Mouse (Mus musculus) liver, embryonic 13.5 days (tissue): ENCODE data around the gene Bdkrb2. TPM values are rescaled to one million over a fixed set of nuclear protein-coding genes. Genes with fewer than 3 reads are reported as not detected.

Source experiments
- ATAC-seq: fragments of 200-750 bp; cut with Nextera tagmentation; 2 replicates; pipeline ENCODE4 v1.8.0; 2017; ENCODE audit warnings: low read depth, mild to moderate bottlenecking, moderate number of reproducible peaks, moderate library complexity
- DNase-seq: peaks from one replicate; pipeline ENCODE4 v3.0.0; 2022
- H3K27ac ChIP-seq: fragments of 300-500 bp; sonication (generic); 2 replicates; pipeline ENCODE4 v1.5.1; 2015; ENCODE audit warnings: moderate library complexity, mild to moderate bottlenecking, inconsistent platforms
- H3K27me3 ChIP-seq: fragments of 300-500 bp; sonication (generic); 2 replicates; pipeline ENCODE4 v1.6.1; 2015; ENCODE audit warnings: mild to moderate bottlenecking, inconsistent platforms
- H3K36me3 ChIP-seq: fragments of 300-500 bp; sonication (generic); 2 replicates; pipeline ENCODE4 v1.6.1; 2015; ENCODE audit warnings: mild to moderate bottlenecking, inconsistent platforms
- H3K4me1 ChIP-seq: fragments of 300-500 bp; sonication (generic); replicated peaks from 2 replicates; pipeline ENCODE4 v1.6.1; 2015; ENCODE audit warnings: inconsistent platforms
- H3K4me2 ChIP-seq: fragments of 300-500 bp; sonication (generic); 2 replicates; pipeline ENCODE4 v1.6.1; 2015; ENCODE audit warnings: inconsistent platforms, mild to moderate bottlenecking, moderate library complexity
- H3K4me3 ChIP-seq: fragments of 300-500 bp; sonication (generic); replicated peaks from 2 replicates; pipeline ENCODE4 v1.5.1; 2015; ENCODE audit warnings: mild to moderate bottlenecking, inconsistent platforms
- H3K9ac ChIP-seq: fragments of 300-500 bp; sonication (generic); 2 replicates; pipeline ENCODE4 v1.6.1; 2015; ENCODE audit warnings: mild to moderate bottlenecking, inconsistent platforms
- H3K9me3 ChIP-seq: fragments of 300-500 bp; sonication (generic); replicated peaks from 2 replicates; pipeline ENCODE4 v1.6.1; 2016; ENCODE audit warnings: inconsistent platforms
- WGBS: fragments of 180-500 bp; shearing (Covaris S2); methylation state at CpG from one replicate; pipeline ENCODE4 v1.1.7; 2015; ENCODE audit not compliant: insufficient replicate concordance; 5-methylcytosine and 5-hydroxymethylcytosine counted together
- polyA plus RNA-seq: library from polyadenylated mRNA; unstranded; fragments of >200 nt; fragmentation: Nextera tagmentation; extraction: Ambion mirVana; gene quantifications from 2 replicates; pipeline ENCODE4 v1.2.1, GENCODE M21; 2015

Gene Bdkrb2
- polyA plus RNA-seq, 1 experiment from 2014 or later: not detected

DNA sequence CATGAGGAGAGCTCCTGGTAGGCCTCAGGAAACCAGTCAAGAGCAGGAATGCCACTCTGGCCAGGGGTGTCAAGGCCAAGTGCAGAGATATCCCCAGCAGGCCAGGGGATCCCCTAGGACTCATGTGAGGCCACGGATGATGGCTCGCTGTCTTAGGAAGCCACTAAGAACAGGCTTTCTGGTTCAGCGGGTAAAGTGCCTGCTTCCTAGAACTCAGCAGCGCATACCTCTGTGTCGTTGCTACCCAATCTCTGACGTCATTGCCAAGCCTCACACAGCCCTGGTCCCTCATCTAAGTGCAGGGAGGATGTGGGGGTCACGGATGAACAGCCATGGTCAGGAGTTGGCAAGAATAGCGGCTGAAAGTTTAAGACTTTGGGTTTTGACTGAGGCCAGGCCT is 34.1 kb downstream of the Bdkrb2 start:
- Histone ChIP-seq H3K4me1 (no peaks in the 10 kb centered on the region), H3K36me3 (no peaks in the 10 kb centered on the region), H3K4me2 (no peak overlapping the region), H3K4me3 (no peak overlapping the region), H3K27me3 (no peaks in the 10 kb centered on the region), H3K9ac (no peak overlapping the region), H3K27ac (no peak overlapping the region), H3K9me3 (no peaks in the 10 kb centered on the region)
- WGBS: 71% methylated on average over 8 of the region's 8 CpGs
- DNase-seq (no peak), ATAC-seq (no peak)

DNA sequence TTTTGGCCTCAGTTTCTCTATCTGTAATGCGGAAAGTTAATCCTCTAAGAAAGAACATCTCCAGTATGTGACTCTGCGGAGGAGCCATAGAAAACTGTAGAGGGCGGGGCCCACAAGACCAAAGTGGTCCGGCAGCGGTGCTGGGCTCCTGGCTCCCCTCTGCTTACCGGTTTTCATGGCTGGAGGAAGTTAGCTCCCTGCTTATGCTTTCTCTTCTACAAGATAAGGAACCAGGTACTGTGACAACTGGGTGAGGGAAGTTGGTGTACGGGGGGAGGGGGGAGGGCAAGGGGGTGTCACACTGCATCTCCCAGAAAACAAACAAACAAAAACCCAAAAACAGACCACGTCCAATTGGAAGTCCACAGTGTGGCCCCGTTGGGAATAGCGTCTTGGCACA is 35.5 kb downstream of the Bdkrb2 start:
- Histone ChIP-seq H3K4me2 (no peak overlapping the region), H3K4me3 (no peak overlapping the region), H3K9ac (no peak overlapping the region), H3K9me3 (no peaks in the 10 kb centered on the region), H3K27ac (no peak overlapping the region), H3K4me1 (no peaks in the 10 kb centered on the region), H3K27me3 (no peaks in the 10 kb centered on the region), H3K36me3 (no peaks in the 10 kb centered on the region)
- DNase-seq: no peak
- 46% methylated on average over 10 of the region's 10 CpGs for WGBS
- no peak for ATAC-seq

DNA sequence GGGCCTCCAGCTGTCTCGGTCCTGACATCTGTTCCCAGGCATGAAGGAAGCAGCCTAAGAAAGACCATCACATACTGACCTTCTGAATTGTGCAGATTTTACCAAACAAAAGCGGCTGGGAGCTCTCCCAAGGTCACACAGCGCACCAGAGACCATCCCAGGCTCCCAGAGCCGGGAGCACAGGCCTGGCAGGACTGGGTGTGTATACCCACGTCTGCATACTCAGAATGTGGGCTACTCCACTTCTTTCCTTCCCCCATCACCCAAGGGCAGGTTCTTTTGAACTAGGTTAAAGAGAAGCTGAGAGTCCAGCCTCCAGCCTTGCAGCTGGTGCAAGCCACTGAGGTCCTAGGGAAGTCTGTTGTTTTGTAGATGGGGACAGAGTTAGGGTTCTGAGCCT is 36.1 kb downstream of the Bdkrb2 start:
- 49% methylated on average over 5 of the region's 5 CpGs for WGBS
- Histone ChIP-seq H3K4me3 (no peak overlapping the region), H3K4me2 (no peak overlapping the region), H3K27ac (no peak overlapping the region), H3K27me3 (no peaks in the 10 kb centered on the region), H3K9me3 (no peaks in the 10 kb centered on the region), H3K9ac (no peak overlapping the region), H3K36me3 (no peaks in the 10 kb centered on the region), H3K4me1 (no peaks in the 10 kb centered on the region)
- no peak for DNase-seq
- ATAC-seq: no peak

DNA sequence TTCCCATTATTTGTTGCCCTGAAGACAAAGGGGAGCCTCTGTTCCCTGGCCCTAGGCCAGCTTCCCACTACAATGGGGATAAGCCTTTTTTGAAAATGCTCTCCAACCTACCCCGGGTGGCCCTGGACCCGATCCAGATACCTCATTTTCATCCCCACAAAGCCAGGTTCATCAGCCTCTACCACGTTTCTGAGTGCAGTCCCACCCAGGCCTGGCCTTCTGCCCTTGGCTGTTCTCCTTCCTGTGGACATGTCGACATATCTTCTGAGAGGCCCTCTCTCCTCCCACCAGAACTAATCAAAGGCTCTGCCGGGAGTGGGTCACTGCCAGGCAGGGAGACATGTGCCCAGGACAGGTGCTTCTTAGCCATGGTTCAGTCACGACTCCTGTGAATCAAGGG is 38.6 kb downstream of the Bdkrb2 start:
- Histone ChIP-seq H3K27ac (no peak overlapping the region), H3K27me3 (no peaks in the 10 kb centered on the region), H3K4me3 (no peak overlapping the region), H3K9me3 (no peaks in the 10 kb centered on the region), H3K36me3 (no peaks in the 10 kb centered on the region), H3K9ac (no peak overlapping the region), H3K4me2 (no peak overlapping the region), H3K4me1 (no peaks in the 10 kb centered on the region)
- no peak for ATAC-seq
- WGBS: 48% methylated on average over 6 of the region's 6 CpGs
- no peak for DNase-seq

DNA sequence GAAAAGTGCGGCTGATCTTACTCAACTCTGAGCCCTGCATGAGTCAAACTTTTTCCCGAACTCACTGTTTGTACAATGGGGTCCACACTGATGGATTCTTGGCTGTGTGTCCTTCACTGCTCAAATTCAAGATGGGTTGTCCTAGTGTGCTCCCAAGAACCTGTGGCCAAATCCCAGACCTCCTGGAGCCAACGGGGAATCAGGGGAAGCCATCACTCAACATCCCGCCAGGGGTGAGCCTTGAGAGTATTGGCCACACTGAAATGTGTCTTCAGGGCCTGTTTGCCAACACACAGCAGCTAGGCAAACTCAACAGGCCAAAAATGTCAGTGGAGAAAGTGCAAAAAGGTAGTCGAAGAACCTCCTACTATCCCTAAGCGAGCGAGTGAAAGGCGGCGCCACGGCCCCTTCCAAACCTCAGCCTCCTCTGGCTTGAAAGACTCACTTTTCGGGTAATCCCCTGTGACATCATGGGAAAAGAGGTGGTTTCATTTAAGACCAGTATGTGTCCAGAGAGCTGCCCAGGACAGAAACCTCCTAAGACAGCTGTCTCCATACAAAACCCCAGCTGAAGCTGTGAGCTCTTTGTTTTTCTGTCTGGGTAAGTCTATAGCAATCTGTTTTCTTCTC is 39.7 kb downstream of the Bdkrb2 start, which contains the start of gene Bdkrb1:
TSS of gene Bdkrb1 (plus strand) at position 505 of the 630 bp plus-strand sequence.
- Histone ChIP-seq H3K4me2 (no peak within 1 kb of the TSS), H3K36me3 (no peaks in the 10 kb centered on the region), H3K9me3 (no peaks in the 10 kb centered on the region), H3K9ac (no peak within 1 kb of the TSS), H3K4me3 (no peak within 1 kb of the TSS), H3K27me3 (no peaks in the 10 kb centered on the region), H3K4me1 (no peaks in the 10 kb centered on the region), H3K27ac (no peak within 1 kb of the TSS)
- ATAC-seq: no peak
- no peak for DNase-seq
- 80% methylated on average over 11 of the region's 11 CpGs for WGBS

DNA sequence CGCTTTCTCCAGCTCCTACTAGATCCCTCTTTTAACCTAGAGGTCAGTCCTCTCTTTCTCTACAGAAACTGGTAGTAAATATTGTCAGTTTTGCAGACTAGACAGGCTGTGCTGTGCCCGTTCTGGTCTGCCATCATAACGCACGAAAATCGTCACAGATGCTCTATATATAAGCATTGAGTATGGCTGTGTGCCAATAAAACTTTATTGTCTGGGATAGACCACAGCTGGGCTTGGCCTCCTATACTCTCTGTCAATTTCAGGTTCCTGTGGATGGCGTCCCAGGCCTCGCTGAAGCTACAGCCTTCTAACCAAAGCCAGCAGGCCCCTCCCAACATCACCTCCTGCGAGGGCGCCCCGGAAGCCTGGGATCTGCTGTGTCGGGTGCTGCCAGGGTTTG is 40.9 kb downstream of the Bdkrb2 start:
- Histone ChIP-seq H3K9ac (no peak overlapping the region), H3K4me1 (no peaks in the 10 kb centered on the region), H3K36me3 (no peaks in the 10 kb centered on the region), H3K27me3 (no peaks in the 10 kb centered on the region), H3K27ac (no peak overlapping the region), H3K4me3 (no peak overlapping the region), H3K4me2 (no peak overlapping the region), H3K9me3 (no peaks in the 10 kb centered on the region)
- no peak for ATAC-seq
- no peak for DNase-seq
- 82% methylated on average over 11 of the region's 11 CpGs for WGBS

DNA sequence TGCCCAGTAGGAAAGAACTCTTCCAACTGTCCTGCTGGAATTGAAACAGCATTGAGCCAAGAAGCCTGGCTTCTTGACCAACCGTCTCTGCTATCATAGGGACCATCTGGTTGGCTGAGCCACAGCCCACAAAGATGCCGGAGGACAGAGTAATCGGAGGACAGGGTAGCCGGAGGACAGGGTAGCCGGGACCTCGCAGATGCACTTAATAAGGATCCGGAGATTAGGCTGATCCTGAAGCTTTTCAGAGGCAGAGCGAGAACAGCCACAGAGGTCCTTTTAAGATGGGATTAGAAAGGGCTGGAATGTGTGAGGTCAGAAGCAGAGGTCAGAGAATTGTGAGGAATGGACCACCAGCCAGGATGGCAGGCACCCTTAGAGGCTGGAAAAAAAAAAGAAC is 42.2 kb downstream of the Bdkrb2 start:
- ATAC-seq: no peak
- Histone ChIP-seq H3K4me2 (no peak overlapping the region), H3K4me1 (0 out of 2 replicates have a peak, but pooled peaks cover 5% of the 10 kb centered on the region), H3K4me3 (no peak overlapping the region), H3K27me3 (no peaks in the 10 kb centered on the region), H3K36me3 (no peaks in the 10 kb centered on the region), H3K9me3 (no peaks in the 10 kb centered on the region), H3K9ac (no peak overlapping the region), H3K27ac (no peak overlapping the region)
- no peak for DNase-seq
- 61% methylated on average over 8 of the region's 8 CpGs for WGBS

DNA sequence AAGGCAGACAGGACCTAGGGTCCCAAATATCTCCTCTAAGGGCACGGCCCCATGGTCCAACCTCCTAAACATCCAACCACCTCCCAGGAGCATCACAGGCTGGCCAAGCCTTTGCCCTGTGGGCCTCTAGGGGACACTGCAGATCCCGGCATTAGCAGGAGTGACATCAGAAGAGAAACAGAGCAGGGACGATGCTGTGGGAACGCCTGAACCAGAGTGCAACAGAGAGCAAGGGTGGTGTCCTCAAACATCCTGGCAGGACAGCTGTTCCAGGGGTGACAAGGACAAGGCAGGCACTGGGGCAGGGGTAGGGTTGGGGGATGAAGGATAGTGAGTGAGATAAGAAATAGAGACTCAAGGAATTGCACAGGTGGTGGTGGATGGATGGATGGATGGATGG is 43.9 kb downstream of the Bdkrb2 start:
- 55% methylated on average over 4 of the region's 4 CpGs for WGBS
- Histone ChIP-seq H3K4me1 (peaks cover 5% of the 10 kb centered on the region; the same call in 1 of the 2 replicates), H3K4me3 (no peak overlapping the region), H3K9ac (no peak overlapping the region), H3K27me3 (no peaks in the 10 kb centered on the region), H3K4me2 (no peak overlapping the region), H3K36me3 (no peaks in the 10 kb centered on the region), H3K9me3 (no peaks in the 10 kb centered on the region), H3K27ac (no peak overlapping the region)
- DNase-seq (no peak), ATAC-seq (no peak)

DNA sequence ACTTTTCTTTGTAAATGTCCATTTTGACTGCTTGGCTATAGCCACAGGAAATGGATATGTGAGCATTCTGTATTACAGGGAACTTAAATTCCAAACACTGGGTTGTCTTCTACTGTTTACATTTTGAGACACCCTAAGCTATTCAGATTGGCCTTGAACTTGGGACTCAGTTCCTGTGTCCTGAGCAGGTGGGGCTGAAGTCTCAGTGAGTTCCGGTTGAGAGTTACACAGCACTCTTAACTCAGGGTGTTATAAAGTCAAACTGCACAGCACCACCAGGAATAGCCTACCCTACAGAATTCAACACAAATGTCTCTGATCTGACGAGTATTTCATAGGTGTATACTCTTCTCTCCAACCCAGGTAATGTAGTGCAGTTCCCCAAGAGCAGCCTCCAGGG is 48.0 kb downstream of the Bdkrb2 start:
- H3K9me3 ChIP-seq: no peaks in the 10 kb centered on the region
- no peaks in the 10 kb centered on the region for H3K27me3 ChIP-seq
- H3K27ac ChIP-seq: no peak overlapping the region
- peaks cover 14% of the 10 kb centered on the region for H3K36me3 ChIP-seq
- DNase-seq: no peak
- no peak overlapping the region for H3K4me2 ChIP-seq
- H3K4me3 ChIP-seq: no peak overlapping the region
- H3K9ac ChIP-seq: no peak overlapping the region
- peaks cover 5% of the 10 kb centered on the region; the same call in 1 of the 2 replicates for H3K4me1 ChIP-seq
- ATAC-seq: no peak
- 81% methylated on average over 2 of the region's 2 CpGs for WGBS

DNA sequence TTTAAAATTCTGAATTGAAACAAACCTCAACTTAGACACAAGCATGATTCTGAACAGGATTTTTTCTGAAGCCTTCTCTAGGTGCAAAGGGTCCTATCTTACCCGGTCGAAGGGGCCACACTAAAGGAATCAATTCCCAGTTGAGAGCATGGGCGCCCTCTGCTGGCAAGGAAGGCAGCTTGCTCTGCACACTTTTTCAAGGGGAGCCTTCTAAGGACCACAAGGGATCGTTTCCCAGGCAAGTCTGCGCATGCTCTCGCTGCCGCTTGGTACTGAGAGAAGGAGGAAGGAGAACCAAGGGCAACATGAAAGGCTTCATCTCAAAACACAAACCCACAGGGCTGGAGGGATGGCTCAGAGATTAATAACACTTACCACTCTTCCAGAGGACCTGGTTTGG is 48.7 kb downstream of the Bdkrb2 start:
- Histone ChIP-seq H3K27ac (no peak overlapping the region), H3K9ac (no peak overlapping the region), H3K4me2 (no peak overlapping the region), H3K4me1 (peaks cover 5% of the 10 kb centered on the region; the same call in 1 of the 2 replicates), H3K36me3 (peaks cover 21% of the 10 kb centered on the region), H3K27me3 (no peaks in the 10 kb centered on the region), H3K9me3 (no peaks in the 10 kb centered on the region), H3K4me3 (no peak overlapping the region)
- peak; percentile 23 for DNase-seq
- no peak for ATAC-seq
- 26% methylated on average over 7 of the region's 7 CpGs for WGBS

DNA sequence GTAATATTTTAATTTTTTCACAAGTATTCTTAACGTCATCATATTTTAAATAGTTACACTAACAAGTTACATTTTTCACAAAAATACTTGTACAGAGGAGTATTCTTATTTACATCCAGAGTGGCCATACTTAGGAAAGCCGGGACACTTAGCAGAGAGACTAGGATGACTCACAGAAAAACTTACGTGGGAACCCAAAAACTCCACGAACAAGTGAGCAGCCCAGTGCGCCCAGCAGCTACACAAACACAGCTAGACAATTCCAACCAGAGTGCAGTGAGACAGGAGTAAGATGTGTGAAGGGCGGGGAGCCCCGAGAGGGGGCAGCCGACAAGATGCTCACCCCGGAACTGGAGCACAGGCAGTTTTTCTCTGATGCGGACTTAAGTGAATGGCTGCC is 50.5 kb downstream of the Bdkrb2 start:
- DNase-seq: no peak
- no peak for ATAC-seq

DNA sequence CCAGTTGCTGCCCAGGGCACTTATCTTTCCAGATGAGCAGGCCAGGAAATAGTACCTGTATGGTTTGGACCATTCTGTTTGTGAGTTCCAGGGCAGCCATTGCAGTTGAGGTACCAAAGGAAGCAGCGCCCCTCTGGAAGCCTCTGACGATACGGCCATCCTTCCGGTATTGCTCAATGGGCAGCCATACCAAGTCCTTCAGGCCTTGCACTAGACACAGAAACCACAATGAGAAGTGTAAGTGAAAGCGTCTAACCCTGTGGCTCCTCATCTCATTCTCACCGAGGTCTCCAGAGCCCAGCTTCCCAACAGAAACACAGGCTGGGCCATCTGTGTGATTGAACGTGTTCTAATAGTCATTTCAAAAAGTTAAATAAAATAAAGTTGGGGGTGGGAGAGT is 59.0 kb downstream of the Bdkrb2 start:
- 79% methylated on average over 7 of the region's 7 CpGs for WGBS
- no peaks in the 10 kb centered on the region for H3K9me3 ChIP-seq
- no peak overlapping the region for H3K27ac ChIP-seq
- H3K4me1 ChIP-seq: no peaks in the 10 kb centered on the region
- no peaks in the 10 kb centered on the region for H3K27me3 ChIP-seq
- H3K4me2 ChIP-seq: no peak overlapping the region
- H3K9ac ChIP-seq: no peak overlapping the region
- DNase-seq (no peak), ATAC-seq (no peak)
- H3K36me3 ChIP-seq: peaks cover 83% of the 10 kb centered on the region
- no peak overlapping the region for H3K4me3 ChIP-seq

More for the DNA sequence above, 50.5 kb downstream of the Bdkrb2 start:
- H3K36me3 ChIP-seq: peaks cover 39% of the 10 kb centered on the region
- H3K27me3 ChIP-seq: no peaks in the 10 kb centered on the region
- no peak overlapping the region for H3K4me2 ChIP-seq
- no peak overlapping the region for H3K27ac ChIP-seq
- H3K9me3 ChIP-seq: no peaks in the 10 kb centered on the region
- no peak overlapping the region for H3K9ac ChIP-seq
- H3K4me3 ChIP-seq: no peak overlapping the region
- 83% methylated on average over 10 of the region's 10 CpGs for WGBS
- peaks cover 5% of the 10 kb centered on the region; the same call in 1 of the 2 replicates for H3K4me1 ChIP-seq
